Mouse (Mus musculus): ENCODE measurements around the gene Fgfr2. TPM values are rescaled to one million over a fixed set of nuclear protein-coding genes. Genes with fewer than 3 reads are reported as not detected.

Gene Fgfr2
- polyA plus RNA-seq, 1 experiment from 2014 or later = 93.4 TPM

- Histone ChIP-seq H3K27me3 (ENCODE audit: control insufficient read depth, insufficient read depth, low read length) (no peaks in the 10 kb centered on the region), H3K4me1 (ENCODE audit: control insufficient read depth, insufficient read depth, low read length) (no peaks in the 10 kb centered on the region), H3K4me3 (replicated peaks; ENCODE audit: low read length) (no peak overlapping the region), H3K4me2 (ENCODE audit: low read depth, low read length) (no peak overlapping the region), H3K9ac (ENCODE audit: low read length) (no peak overlapping the region), H3K9me3 (replicated peaks; ENCODE audit: control insufficient read depth, low read length) (no peaks in the 10 kb centered on the region), H3K36me3 (ENCODE audit: control insufficient read depth, insufficient read depth, low read length) (no peaks in the 10 kb centered on the region), H3K27ac (ENCODE audit: low read length) (no peak overlapping the region)
- ATAC-seq (ENCODE audit: insufficient read depth, low FRiP score) = no peak
- WGBS = 77% methylated on average over 4 of the region's 4 CpGs
Measured at GRCm38 (mm10) chr7:131669326-131669725, 1453.8 kb downstream of the Fgfr2 start.

- H3K9me3 ChIP-seq (replicated peaks; ENCODE audit: control insufficient read depth, low read length) = no peaks in the 10 kb centered on the region
- H3K4me2 ChIP-seq (ENCODE audit: low read depth, low read length) = no peak overlapping the region
- no peak overlapping the region for H3K4me3 ChIP-seq (replicated peaks; ENCODE audit: low read length)
- H3K27me3 ChIP-seq (ENCODE audit: control insufficient read depth, insufficient read depth, low read length) = no peaks in the 10 kb centered on the region
- H3K4me1 ChIP-seq (ENCODE audit: control insufficient read depth, insufficient read depth, low read length) = no peaks in the 10 kb centered on the region
- no peak for ATAC-seq (ENCODE audit: insufficient read depth, low FRiP score)
- 90% methylated on average over 1 of the region's 1 CpGs for WGBS
- no peak overlapping the region for H3K9ac ChIP-seq (ENCODE audit: low read length)
- no peak overlapping the region for H3K27ac ChIP-seq (ENCODE audit: low read length)
- H3K36me3 ChIP-seq (ENCODE audit: control insufficient read depth, insufficient read depth, low read length) = no peaks in the 10 kb centered on the region
Measured at GRCm38 (mm10) chr7:131660726-131661125, 1462.4 kb downstream of the Fgfr2 start.

GRCm38 (mm10) chr7:131656017-131656416 lies 1467.1 kb downstream of the Fgfr2 start:
- Histone ChIP-seq H3K27me3 (ENCODE audit: control insufficient read depth, insufficient read depth, low read length) (no peaks in the 10 kb centered on the region), H3K9ac (ENCODE audit: low read length) (no peak overlapping the region), H3K9me3 (replicated peaks; ENCODE audit: control insufficient read depth, low read length) (no peaks in the 10 kb centered on the region), H3K4me1 (ENCODE audit: control insufficient read depth, insufficient read depth, low read length) (no peaks in the 10 kb centered on the region), H3K27ac (ENCODE audit: low read length) (no peak overlapping the region), H3K4me3 (replicated peaks; ENCODE audit: low read length) (no peak overlapping the region), H3K4me2 (ENCODE audit: low read depth, low read length) (no peak overlapping the region), H3K36me3 (ENCODE audit: control insufficient read depth, insufficient read depth, low read length) (no peaks in the 10 kb centered on the region)
- no peak for ATAC-seq (ENCODE audit: insufficient read depth, low FRiP score)
- WGBS = 59% methylated on average over 7 of the region's 7 CpGs

- Histone ChIP-seq H3K27me3 (ENCODE audit: control insufficient read depth, insufficient read depth, low read length) (no peaks in the 10 kb centered on the region), H3K27ac (ENCODE audit: low read length) (no peak overlapping the region), H3K9me3 (replicated peaks; ENCODE audit: control insufficient read depth, low read length) (no peaks in the 10 kb centered on the region), H3K4me2 (ENCODE audit: low read depth, low read length) (no peak overlapping the region), H3K36me3 (ENCODE audit: control insufficient read depth, insufficient read depth, low read length) (no peaks in the 10 kb centered on the region), H3K4me1 (ENCODE audit: control insufficient read depth, insufficient read depth, low read length) (no peaks in the 10 kb centered on the region), H3K9ac (ENCODE audit: low read length) (no peak overlapping the region), H3K4me3 (replicated peaks; ENCODE audit: low read length) (no peak overlapping the region)
- WGBS = 83% methylated on average over 6 of the region's 6 CpGs
- no peak for ATAC-seq (ENCODE audit: insufficient read depth, low FRiP score)
Measured at GRCm38 (mm10) chr7:131653416-131653815, 1469.7 kb downstream of the Fgfr2 start.

- no peaks in the 10 kb centered on the region for H3K27me3 ChIP-seq (ENCODE audit: control insufficient read depth, insufficient read depth, low read length)
- no peaks in the 10 kb centered on the region for H3K4me1 ChIP-seq (ENCODE audit: control insufficient read depth, insufficient read depth, low read length)
- H3K27ac ChIP-seq (ENCODE audit: low read length) = no peak overlapping the region
- no peaks in the 10 kb centered on the region for H3K36me3 ChIP-seq (ENCODE audit: control insufficient read depth, insufficient read depth, low read length)
- H3K4me3 ChIP-seq (replicated peaks; ENCODE audit: low read length) = no peak overlapping the region
- ATAC-seq (ENCODE audit: insufficient read depth, low FRiP score) = no peak
- H3K9ac ChIP-seq (ENCODE audit: low read length) = no peak overlapping the region
- H3K4me2 ChIP-seq (ENCODE audit: low read depth, low read length) = no peak overlapping the region
- H3K9me3 ChIP-seq (replicated peaks; ENCODE audit: control insufficient read depth, low read length) = no peaks in the 10 kb centered on the region
- 68% methylated on average over 12 of the region's 12 CpGs for WGBS
Measured at GRCm38 (mm10) chr7:131651921-131652694, 1471.0 kb downstream of the Fgfr2 start.

- no peaks in the 10 kb centered on the region for H3K4me1 ChIP-seq (ENCODE audit: control insufficient read depth, insufficient read depth, low read length)
- H3K4me2 ChIP-seq (ENCODE audit: low read depth, low read length) = no peak overlapping the region
- H3K27me3 ChIP-seq (ENCODE audit: control insufficient read depth, insufficient read depth, low read length) = no peaks in the 10 kb centered on the region
- ATAC-seq (ENCODE audit: insufficient read depth, low FRiP score) = no peak
- no peak overlapping the region for H3K27ac ChIP-seq (ENCODE audit: low read length)
- H3K9ac ChIP-seq (ENCODE audit: low read length) = no peak overlapping the region
- H3K4me3 ChIP-seq (replicated peaks; ENCODE audit: low read length) = no peak overlapping the region
- no peaks in the 10 kb centered on the region for H3K9me3 ChIP-seq (replicated peaks; ENCODE audit: control insufficient read depth, low read length)
- WGBS = 52% methylated on average over 2 of the region's 2 CpGs
- H3K36me3 ChIP-seq (ENCODE audit: control insufficient read depth, insufficient read depth, low read length) = no peaks in the 10 kb centered on the region
Measured at GRCm38 (mm10) chr7:131650277-131650676, 1472.9 kb downstream of the Fgfr2 start.

- peaks cover 16% of the 10 kb centered on the region for H3K27me3 ChIP-seq (ENCODE audit: control insufficient read depth, insufficient read depth, low read length)
- H3K4me2 ChIP-seq (ENCODE audit: low read depth, low read length) = no peak overlapping the region
- ATAC-seq (ENCODE audit: insufficient read depth, low FRiP score) = no peak
- no peak overlapping the region for H3K4me3 ChIP-seq (replicated peaks; ENCODE audit: low read length)
- no peaks in the 10 kb centered on the region for H3K9me3 ChIP-seq (replicated peaks; ENCODE audit: control insufficient read depth, low read length)
- no peaks in the 10 kb centered on the region for H3K36me3 ChIP-seq (ENCODE audit: control insufficient read depth, insufficient read depth, low read length)
- no peak overlapping the region for H3K9ac ChIP-seq (ENCODE audit: low read length)
- WGBS = 28% methylated on average over 7 of the region's 7 CpGs
- no peak overlapping the region for H3K27ac ChIP-seq (ENCODE audit: low read length)
- no peaks in the 10 kb centered on the region for H3K4me1 ChIP-seq (ENCODE audit: control insufficient read depth, insufficient read depth, low read length)
Measured at GRCm38 (mm10) chr7:131648276-131648675, 1474.9 kb downstream of the Fgfr2 start.

GRCm38 (mm10) chr7:131647583-131647982 lies 1475.6 kb downstream of the Fgfr2 start:
- ATAC-seq (ENCODE audit: insufficient read depth, low FRiP score) = no peak
- WGBS = 43% methylated on average over 3 of the region's 3 CpGs
- no peak overlapping the region for H3K4me3 ChIP-seq (replicated peaks; ENCODE audit: low read length)
- no peak overlapping the region for H3K4me2 ChIP-seq (ENCODE audit: low read depth, low read length)
- H3K36me3 ChIP-seq (ENCODE audit: control insufficient read depth, insufficient read depth, low read length) = no peaks in the 10 kb centered on the region
- no peak overlapping the region for H3K9ac ChIP-seq (ENCODE audit: low read length)
- peaks cover 21% of the 10 kb centered on the region for H3K27me3 ChIP-seq (ENCODE audit: control insufficient read depth, insufficient read depth, low read length)
- no peak overlapping the region for H3K27ac ChIP-seq (ENCODE audit: low read length)
- H3K4me1 ChIP-seq (ENCODE audit: control insufficient read depth, insufficient read depth, low read length) = no peaks in the 10 kb centered on the region
- no peaks in the 10 kb centered on the region for H3K9me3 ChIP-seq (replicated peaks; ENCODE audit: control insufficient read depth, low read length)

- Histone ChIP-seq H3K4me3 (replicated peaks; ENCODE audit: low read length) (peak overlapping the region; percentile 9; the same call in 1 of the 2 replicates), H3K27me3 (ENCODE audit: control insufficient read depth, insufficient read depth, low read length) (peaks cover 27% of the 10 kb centered on the region), H3K9ac (ENCODE audit: low read length) (no peak overlapping the region), H3K4me2 (ENCODE audit: low read depth, low read length) (peak overlapping the region; percentile 42), H3K27ac (ENCODE audit: low read length) (no peak overlapping the region), H3K9me3 (replicated peaks; ENCODE audit: control insufficient read depth, low read length) (no peaks in the 10 kb centered on the region), H3K36me3 (ENCODE audit: control insufficient read depth, insufficient read depth, low read length) (no peaks in the 10 kb centered on the region), H3K4me1 (ENCODE audit: control insufficient read depth, insufficient read depth, low read length) (no peaks in the 10 kb centered on the region)
- WGBS = 5% methylated on average over 13 of the region's 13 CpGs
- no peak for ATAC-seq (ENCODE audit: insufficient read depth, low FRiP score)
Measured at GRCm38 (mm10) chr7:131644586-131644985, 1478.6 kb downstream of the Fgfr2 start.

Data from stomach, embryonic 16.5 days (tissue).